Mouse (Mus musculus): Measurements from ENCODE around the gene Nat8l. TPM values are rescaled to one million over a fixed set of nuclear protein-coding genes. Genes with fewer than 3 reads are reported as not detected.

Gene Nat8l
- total and polyA plus RNA-seq, 3 experiments: 0.04 TPM; not detected in 2

DNA sequence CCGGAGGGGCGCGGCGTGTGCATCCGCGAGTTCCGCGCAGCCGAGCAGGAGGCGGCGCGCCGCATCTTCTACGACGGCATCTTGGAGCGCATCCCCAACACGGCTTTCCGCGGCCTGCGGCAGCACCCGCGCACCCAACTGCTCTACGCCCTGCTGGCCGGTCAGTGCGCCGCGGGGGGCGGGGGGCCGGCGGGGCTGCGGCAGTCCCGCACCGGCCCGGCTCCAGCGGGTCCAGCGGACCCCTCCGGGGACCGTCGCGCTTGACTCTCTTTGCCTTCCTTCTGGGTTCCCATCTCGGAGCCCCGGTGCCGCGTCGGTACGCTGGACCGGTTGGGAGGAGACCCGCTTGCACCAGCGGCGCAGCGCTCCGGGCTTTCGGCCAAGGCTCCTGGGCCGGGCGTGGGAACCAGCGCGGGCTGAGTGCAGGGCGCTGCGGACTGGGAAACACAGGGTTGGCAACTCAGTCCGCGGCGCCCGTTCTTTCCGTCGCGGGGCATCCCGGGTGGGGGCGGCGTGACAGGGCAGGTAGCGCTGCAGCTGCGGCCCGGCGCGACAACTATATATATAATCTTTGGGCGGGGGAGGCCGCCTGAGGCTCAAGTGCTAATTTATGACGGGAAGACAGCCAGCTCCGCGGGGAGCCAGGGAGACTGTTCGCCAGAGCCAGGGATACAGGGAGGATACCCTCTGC is 1.4 kb downstream of the Nat8l start:
- in situ Hi-C loops (cut with MboI; ENCODE audit: low pct_ligation_motif_present, low pct_unique_long_range_greater_than_20kb, low sequenced_read_pairs): no loop called here
- Histone ChIP-seq H3K27ac (ENCODE audit: insufficient read depth, low read depth) (no peak overlapping the region), H3K9me3 (replicated peaks; ENCODE audit: low read length) (peaks cover 22% of the 10 kb centered on the region), H3K36me3 (replicated peaks in 1 of 2; ENCODE audit: control insufficient read depth in 1 of 2, insufficient read depth in 1 of 2, low read length in 1 of 2) (no peaks in the 10 kb centered on the region), H3K79me2 (replicated peaks; ENCODE audit: control insufficient read depth, extremely low read depth, insufficient read depth, poor library complexity, severe bottlenecking) (no peaks in the 10 kb centered on the region), H3K4me1 (ENCODE audit: control insufficient read depth in 1 of 2, insufficient read depth in 2 of 2) (no peaks in the 10 kb centered on the region; a peak in 1 of 4 replicates), H3K9ac (ENCODE audit: insufficient read depth, low read depth) (no peak overlapping the region), H3K27me3 (replicated peaks) (no peaks in the 10 kb centered on the region), H3K4me3 (replicated peaks in 1 of 3; ENCODE audit: low read depth in 2 of 3, low read length in 2 of 3, poor library complexity in 1 of 3) (no peak overlapping the region), H3K4me2 (ENCODE audit: insufficient read depth, low read depth, poor library complexity, severe bottlenecking) (no peak overlapping the region)
- no peak for DNase-seq (ENCODE audit: extremely low read depth)
- TF ChIP-seq CHD2 (IDR thresholded peaks at IDR 0.05; ENCODE audit: low read length): no peak
- TF ChIP-seq MAFK (IDR thresholded peaks at IDR 0.05; ENCODE audit: insufficient replicate concordance, low read length): no peak
- no peak for TF ChIP-seq TCF12 (IDR thresholded peaks at IDR 0.05; ENCODE audit: low read depth, low read length)
- no peak for TF ChIP-seq UBTF (IDR thresholded peaks at IDR 0.05; ENCODE audit: low read depth, low read length)
- TF ChIP-seq IRF4 (IDR thresholded peaks at IDR 0.05; ENCODE audit: low read depth, low read length): no peak
- TF ChIP-seq KAT2A (IDR thresholded peaks at IDR 0.05; ENCODE audit: insufficient replicate concordance, low read length): no peak
- no peak for TF ChIP-seq POLR2A (IDR thresholded peaks at IDR 0.05; ENCODE audit: low read depth, low read length)
- TF ChIP-seq CTCF (conservative IDR thresholded peaks at IDR 0.05 in 1 of 2, IDR thresholded peaks at IDR 0.05 in 1 of 2; ENCODE audit: low read depth in 2 of 2, low read length in 2 of 2): no peak
- dilution Hi-C loops (cut with MboI; ENCODE audit: extremely low pct_ligation_motif_present, extremely low pct_unique_long_range_greater_than_20kb, low sequenced_read_pairs): no loop called here

GRCm38 (mm10) chr5:33997829-33998504 is 2.2 kb downstream of the Nat8l start:
- dilution Hi-C loops (cut with MboI; ENCODE audit: extremely low pct_ligation_motif_present, extremely low pct_unique_long_range_greater_than_20kb, low sequenced_read_pairs) (no loop called here), in situ Hi-C loops (cut with MboI; ENCODE audit: low pct_ligation_motif_present, low pct_unique_long_range_greater_than_20kb, low sequenced_read_pairs) (no loop called here)
- Histone ChIP-seq H3K27ac (ENCODE audit: insufficient read depth, low read depth) (no peak overlapping the region), H3K4me3 (replicated peaks in 1 of 3; ENCODE audit: low read depth in 2 of 3, low read length in 2 of 3, poor library complexity in 1 of 3) (no peak overlapping the region), H3K79me2 (replicated peaks; ENCODE audit: control insufficient read depth, extremely low read depth, insufficient read depth, poor library complexity, severe bottlenecking) (no peaks in the 10 kb centered on the region), H3K9ac (ENCODE audit: insufficient read depth, low read depth) (no peak overlapping the region), H3K36me3 (replicated peaks in 1 of 2; ENCODE audit: control insufficient read depth in 1 of 2, insufficient read depth in 1 of 2, low read length in 1 of 2) (no peaks in the 10 kb centered on the region), H3K9me3 (replicated peaks; ENCODE audit: low read length) (peaks cover 22% of the 10 kb centered on the region), H3K27me3 (replicated peaks) (no peaks in the 10 kb centered on the region), H3K4me1 (ENCODE audit: control insufficient read depth in 1 of 2, insufficient read depth in 2 of 2) (no peaks in the 10 kb centered on the region; a peak in 1 of 4 replicates), H3K4me2 (ENCODE audit: insufficient read depth, low read depth, poor library complexity, severe bottlenecking) (no peak overlapping the region)
- TF ChIP-seq KAT2A (IDR thresholded peaks at IDR 0.05; ENCODE audit: insufficient replicate concordance, low read length) (no peak), CHD1 (IDR thresholded peaks at IDR 0.05; ENCODE audit: low read depth, low read length) (no peak), MAFK (IDR thresholded peaks at IDR 0.05; ENCODE audit: insufficient replicate concordance, low read length) (no peak), TCF12 (IDR thresholded peaks at IDR 0.05; ENCODE audit: low read depth, low read length) (no peak), POLR2A (IDR thresholded peaks at IDR 0.05; ENCODE audit: low read depth, low read length) (no peak)
- DNase-seq (ENCODE audit: extremely low read depth): no peak

DNA sequence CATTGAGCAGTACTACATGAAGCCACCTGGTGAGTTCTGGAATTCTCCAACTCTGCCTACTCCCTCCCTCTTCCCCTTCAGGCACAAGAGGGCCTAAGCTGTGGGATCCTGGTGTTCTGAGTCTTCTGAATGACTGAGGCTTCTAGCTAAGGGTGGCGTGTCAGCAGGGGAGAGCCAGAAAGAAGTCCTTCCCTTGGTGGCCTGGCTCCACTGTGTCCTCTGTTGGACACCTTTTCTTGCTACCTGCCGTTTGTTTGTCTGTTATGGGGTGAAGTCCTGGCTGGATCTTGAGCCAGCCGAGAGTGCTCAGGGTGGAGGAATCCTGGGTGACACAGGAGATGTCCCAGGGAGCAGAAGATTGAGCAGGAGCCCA is 2.7 kb downstream of the Nat8l start:
- no peaks in the 10 kb centered on the region for H3K27me3 ChIP-seq (replicated peaks)
- DNase-seq (ENCODE audit: extremely low read depth): no peak
- no peak overlapping the region for H3K27ac ChIP-seq (ENCODE audit: insufficient read depth, low read depth)
- dilution Hi-C loops (cut with MboI; ENCODE audit: extremely low pct_ligation_motif_present, extremely low pct_unique_long_range_greater_than_20kb, low sequenced_read_pairs) (no loop called here), in situ Hi-C loops (cut with MboI; ENCODE audit: low pct_ligation_motif_present, low pct_unique_long_range_greater_than_20kb, low sequenced_read_pairs) (no loop called here)
- H3K36me3 ChIP-seq (replicated peaks in 1 of 2; ENCODE audit: control insufficient read depth in 1 of 2, insufficient read depth in 1 of 2, low read length in 1 of 2): no peaks in the 10 kb centered on the region
- no peak overlapping the region for H3K9ac ChIP-seq (ENCODE audit: insufficient read depth, low read depth)
- no peaks in the 10 kb centered on the region for H3K79me2 ChIP-seq (replicated peaks; ENCODE audit: control insufficient read depth, extremely low read depth, insufficient read depth, poor library complexity, severe bottlenecking)
- no peak overlapping the region for H3K4me3 ChIP-seq (replicated peaks in 1 of 3; ENCODE audit: low read depth in 2 of 3, low read length in 2 of 3, poor library complexity in 1 of 3)
- H3K4me2 ChIP-seq (ENCODE audit: insufficient read depth, low read depth, poor library complexity, severe bottlenecking): no peak overlapping the region
- H3K4me1 ChIP-seq (ENCODE audit: control insufficient read depth in 1 of 2, insufficient read depth in 2 of 2): no peaks in the 10 kb centered on the region; a peak in 1 of 4 replicates
- peaks cover 22% of the 10 kb centered on the region for H3K9me3 ChIP-seq (replicated peaks; ENCODE audit: low read length)
- TF ChIP-seq HCFC1 (IDR thresholded peaks at IDR 0.05; ENCODE audit: low read depth, low read length) (no peak), CTCF (conservative IDR thresholded peaks at IDR 0.05 in 1 of 2, IDR thresholded peaks at IDR 0.05 in 1 of 2; ENCODE audit: low read depth in 2 of 2, low read length in 2 of 2) (no peak), TCF12 (IDR thresholded peaks at IDR 0.05; ENCODE audit: low read depth, low read length) (no peak), NELFE (IDR thresholded peaks at IDR 0.05; ENCODE audit: low read depth, low read length) (no peak), USF1 (IDR thresholded peaks at IDR 0.05; ENCODE audit: low read depth, low read length) (no peak), ZNF384 (IDR thresholded peaks at IDR 0.05; ENCODE audit: low read depth, low read length) (no peak), UBTF (IDR thresholded peaks at IDR 0.05; ENCODE audit: low read depth, low read length) (no peak), KAT2A (IDR thresholded peaks at IDR 0.05; ENCODE audit: insufficient replicate concordance, low read length) (no peak), MXI1 (IDR thresholded peaks at IDR 0.05; ENCODE audit: low read depth, low read length) (no peak), ZMIZ1 (IDR thresholded peaks at IDR 0.05; ENCODE audit: low read depth, low read length) (no peak), JUN (IDR thresholded peaks at IDR 0.05; ENCODE audit: insufficient read depth, low read depth, low read length) (no peak), BHLHE40 (IDR thresholded peaks at IDR 0.05; ENCODE audit: low read depth, low read length) (no peak), GABPA (IDR thresholded peaks at IDR 0.05; ENCODE audit: insufficient replicate concordance, low read depth, low read length) (no peak), TBP (conservative IDR thresholded peaks at IDR 0.05; ENCODE audit: low read depth, low read length) (no peak), ZKSCAN1 (IDR thresholded peaks at IDR 0.05; ENCODE audit: borderline replicate concordance, low read depth, low read length) (no peak), MYC (IDR thresholded peaks at IDR 0.05; ENCODE audit: low read depth, low read length) (no peak), MAX (IDR thresholded peaks at IDR 0.05; ENCODE audit: low read length) (no peak), SMC3 (IDR thresholded peaks at IDR 0.05; ENCODE audit: low read depth, low read length) (no peak), CHD1 (IDR thresholded peaks at IDR 0.05; ENCODE audit: low read depth, low read length) (no peak)
